Mouse (Mus musculus) embryonic facial prominence, embryonic 11.5 days (tissue): ENCODE measurements around the gene Cth. TPM values are rescaled to one million over a fixed set of nuclear protein-coding genes. Genes with fewer than 3 reads are reported as not detected.

Experiments
- ATAC-seq: fragments of 200-750 bp; cut with Nextera tagmentation; replicated peaks from 2 replicates; pipeline ENCODE4 v1.8.0; 2017; ENCODE audit warnings: low read depth; ENCODE audit not compliant: insufficient number of reproducible peaks, low FRiP score, low TSS enrichment
- DNase-seq: peaks from one replicate; pipeline ENCODE4 v3.0.0-alpha.2; 2015; ENCODE audit warnings: low spot score
- H3K27ac ChIP-seq: fragments of 300-500 bp; sonication (generic); replicated peaks from 2 replicates; pipeline ENCODE4 v1.5.1; 2014; ENCODE audit warnings: mild to moderate bottlenecking, low read depth, low read length, control low read depth
- H3K27me3 ChIP-seq: fragments of 300-500 bp; sonication (generic); 2 replicates; pipeline ENCODE4 v1.6.1; 2014; ENCODE audit warnings: mild to moderate bottlenecking, low read length, moderate library complexity, mixed read lengths; ENCODE audit not compliant: control insufficient read depth, insufficient read depth
- H3K36me3 ChIP-seq: fragments of 300-500 bp; sonication (generic); replicated peaks from 2 replicates; pipeline ENCODE4 v1.6.1; 2014; ENCODE audit warnings: low read depth, mild to moderate bottlenecking, low read length, moderate library complexity, mixed read lengths; ENCODE audit not compliant: control insufficient read depth, insufficient read depth
- H3K4me1 ChIP-seq: fragments of 300-500 bp; sonication (generic); 2 replicates; pipeline ENCODE4 v1.6.1; 2014; ENCODE audit warnings: low read length, mixed read lengths; ENCODE audit not compliant: control insufficient read depth, insufficient read depth
- H3K4me2 ChIP-seq: fragments of 300-500 bp; sonication (generic); 2 replicates; pipeline ENCODE4 v1.6.1; 2014; ENCODE audit warnings: low read depth, mild to moderate bottlenecking, control low read depth, low read length, moderate library complexity
- H3K4me3 ChIP-seq: fragments of 300-500 bp; sonication (generic); 2 replicates; pipeline ENCODE4 v1.5.1; 2014; ENCODE audit warnings: low read depth, low read length, control low read depth
- H3K9ac ChIP-seq: fragments of 300-500 bp; sonication (generic); replicated peaks from 2 replicates; pipeline ENCODE4 v1.6.1; 2014; ENCODE audit warnings: mild to moderate bottlenecking, control low read depth, low read length
- H3K9me3 ChIP-seq: fragments of 300-500 bp; sonication (generic); replicated peaks from 2 replicates; pipeline ENCODE4 v1.6.1; 2016; ENCODE audit warnings: mild to moderate bottlenecking, low read length, inconsistent platforms, mixed read lengths; ENCODE audit not compliant: control insufficient read depth
- WGBS: fragments of 180-500 bp; shearing (Covaris S2); extraction: QIAGEN DNeasy Blood & Tissue Kit; methylation state at CpG from one replicate; pipeline ENCODE4 v1.1.7; 2014; 5-methylcytosine and 5-hydroxymethylcytosine counted together
- polyA plus RNA-seq: library from polyadenylated mRNA; unstranded; fragments of >200 nt; fragmentation: Nextera tagmentation; extraction: Ambion mirVana; gene quantifications from 2 replicates; pipeline ENCODE4 v1.2.1, GENCODE M21; 2014

The Cth gene
- polyA plus RNA-seq, 1 experiment from 2014 or later, result 23.8 TPM

DNA sequence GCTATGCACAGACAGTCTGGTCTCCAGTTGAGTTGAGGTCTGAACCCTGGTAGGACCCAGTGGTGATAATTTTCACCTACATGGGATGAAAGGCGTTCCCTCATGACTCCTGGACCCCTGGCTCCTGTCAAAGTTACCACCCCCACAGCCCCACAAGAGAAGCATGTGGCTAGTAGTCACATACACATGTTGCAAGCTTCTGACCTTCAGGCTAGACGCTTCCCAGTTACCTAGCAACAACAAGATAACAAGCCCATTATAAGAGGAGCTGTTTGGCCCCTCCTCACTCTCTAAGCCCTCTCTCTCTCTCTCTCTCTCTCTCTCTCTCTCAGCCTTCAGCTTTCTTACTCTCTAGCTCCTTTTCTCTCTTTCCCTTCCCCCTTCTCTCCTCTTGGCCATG is 76.4 kb downstream of the Cth start:
- Histone ChIP-seq H3K27me3 (no peaks in the 10 kb centered on the region), H3K4me2 (no peak overlapping the region), H3K4me1 (no peaks in the 10 kb centered on the region), H3K36me3 (no peaks in the 10 kb centered on the region), H3K27ac (no peak overlapping the region), H3K9me3 (no peaks in the 10 kb centered on the region), H3K9ac (no peak overlapping the region), H3K4me3 (no peak overlapping the region)
- peak; percentile 9 for DNase-seq
- no peak; the same call in 1 of the 2 replicates for ATAC-seq
- 48% methylated on average over 2 of the region's 2 CpGs for WGBS

DNA sequence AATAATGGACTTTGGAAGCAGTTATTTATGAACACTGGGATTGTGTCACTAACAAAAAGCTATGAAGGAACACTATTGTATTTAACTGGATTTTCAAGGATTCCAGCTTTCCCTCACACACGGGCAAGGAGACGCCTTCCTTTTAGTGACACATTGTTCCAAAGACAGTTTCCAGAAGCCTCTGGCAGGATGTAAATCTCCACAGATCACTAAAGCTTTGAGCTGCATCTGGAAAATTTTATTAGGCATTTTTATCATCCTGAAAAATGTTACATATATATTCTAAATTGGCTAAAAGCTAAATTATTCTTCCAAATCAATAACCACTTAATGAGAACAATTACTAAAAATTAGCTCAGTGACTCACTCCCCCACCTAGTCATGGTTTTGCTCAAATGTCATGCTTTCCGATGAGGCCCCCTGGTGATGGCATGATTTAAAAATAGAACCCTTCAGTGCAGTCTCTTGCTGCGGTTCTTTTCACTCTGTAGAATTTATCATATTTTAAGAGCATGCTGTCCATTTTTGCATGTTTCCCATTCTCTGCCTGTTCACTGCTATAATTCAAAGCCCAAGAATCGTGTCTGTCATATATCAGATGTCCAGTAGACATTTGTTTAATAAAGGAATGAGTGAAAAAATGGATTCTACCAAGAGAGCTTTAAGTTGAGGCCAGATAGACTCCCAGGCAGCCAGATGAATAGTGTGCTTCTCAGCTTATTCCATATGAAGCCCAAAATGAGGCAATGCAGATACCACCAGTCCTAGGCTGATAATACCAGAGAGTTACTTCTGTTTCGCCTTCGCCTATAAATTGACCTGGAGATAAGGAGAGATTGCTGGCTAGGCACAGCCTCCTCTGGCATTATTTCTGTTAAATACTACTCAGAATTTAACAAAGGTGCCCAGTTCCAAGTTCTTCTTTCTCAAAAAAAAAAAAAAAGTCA is 77.3 kb downstream of the Cth start:
- H3K36me3 ChIP-seq, result no peaks in the 10 kb centered on the region
- no peak overlapping the region for H3K27ac ChIP-seq
- ATAC-seq (no peak), DNase-seq (no peak)
- H3K27me3 ChIP-seq, result no peaks in the 10 kb centered on the region
- H3K4me1 ChIP-seq, result no peaks in the 10 kb centered on the region
- 73% methylated on average over 7 of the region's 7 CpGs for WGBS
- H3K4me2 ChIP-seq, result no peak overlapping the region
- H3K9me3 ChIP-seq, result no peaks in the 10 kb centered on the region
- no peak overlapping the region for H3K4me3 ChIP-seq
- H3K9ac ChIP-seq, result no peak overlapping the region

Other genes with a start within 250 kb of the Cth start
- gene Ankrd13c, start 22.2 kb upstream of the Cth start, polyA plus RNA-seq, result 15.9 and 16.2 TPM in 2 replicates
- 317 and 341 TPM in 2 replicates for gene Srsf11, start 111.6 kb upstream of the Cth start, polyA plus RNA-seq
- 94.2 and 117 TPM in 2 replicates for gene Lrrc40, start 111.6 kb upstream of the Cth start, polyA plus RNA-seq